Mouse (Mus musculus) heart, embryonic 14.5 days (tissue): ENCODE measurements around the gene Tbcel. TPM values are rescaled to one million over a fixed set of nuclear protein-coding genes. Genes with fewer than 3 reads are reported as not detected.

ENCODE experiments used
- ATAC-seq: fragments of 200-750 bp; cut with Nextera tagmentation; 2 replicates; pipeline ENCODE4 v1.8.0; 2017; ENCODE audit warnings: low read depth, moderate TSS enrichment; ENCODE audit not compliant: insufficient number of reproducible peaks, insufficient read depth, low FRiP score
- H3K27ac ChIP-seq, 2 experiments: fragments of 200-500 bp in 1 of 2; fragments of 300-500 bp in 1 of 2; sonication (generic) in 1 of 2; replicated peaks in 1 of 2; 2 replicates each; pipeline ENCODE4 v1.5.1; 2012 to 2014; ENCODE audit warnings: low read depth in 2 of 2, low read length in 2 of 2, control low read depth in 1 of 2, mild to moderate bottlenecking in 1 of 2, mixed read lengths in 1 of 2; ENCODE audit not compliant: control insufficient read depth in 1 of 2, insufficient read depth in 1 of 2
- H3K27me3 ChIP-seq: fragments of 300-500 bp; sonication (generic); 2 replicates; pipeline ENCODE4 v1.6.1; 2014; ENCODE audit warnings: mild to moderate bottlenecking, low read length, control low read depth; ENCODE audit not compliant: control insufficient read depth, insufficient read depth
- H3K36me3 ChIP-seq: fragments of 300-500 bp; sonication (generic); 2 replicates; pipeline ENCODE4 v1.6.1; 2014; ENCODE audit warnings: mild to moderate bottlenecking, control low read depth, low read length, mixed read lengths; ENCODE audit not compliant: control insufficient read depth, insufficient read depth
- H3K4me1 ChIP-seq, 2 experiments: fragments of 200-500 bp in 1 of 2; fragments of 300-500 bp in 1 of 2; sonication (generic) in 1 of 2; 2 replicates each; pipeline ENCODE4 v1.6.1; 2012 to 2014; ENCODE audit warnings: low read length in 2 of 2, control low read depth in 1 of 2, mixed read lengths in 1 of 2; ENCODE audit not compliant: control insufficient read depth in 2 of 2, insufficient read depth in 2 of 2
- H3K4me2 ChIP-seq: fragments of 300-500 bp; sonication (generic); 2 replicates; pipeline ENCODE4 v1.6.1; 2014; ENCODE audit warnings: mild to moderate bottlenecking, low read length
- H3K4me3 ChIP-seq, 2 experiments: fragments of 200-500 bp in 1 of 2; fragments of 300-500 bp in 1 of 2; sonication (generic) in 1 of 2; 2 replicates each; pipeline ENCODE4 v1.5.1; 2012 to 2014; ENCODE audit warnings: low read length in 2 of 2, mild to moderate bottlenecking in 2 of 2, control low read depth in 1 of 2, low read depth in 1 of 2, moderate library complexity in 1 of 2; ENCODE audit not compliant: control insufficient read depth in 1 of 2, insufficient read depth in 1 of 2
- H3K9ac ChIP-seq: fragments of 300-500 bp; sonication (generic); 2 replicates; pipeline ENCODE4 v1.6.1; 2014; ENCODE audit warnings: mild to moderate bottlenecking, low read length
- H3K9me3 ChIP-seq: fragments of 300-500 bp; sonication (generic); 2 replicates; pipeline ENCODE4 v1.6.1; 2016; ENCODE audit warnings: low read length, control low read depth; ENCODE audit not compliant: control insufficient read depth
- WGBS: fragments of 180-500 bp; shearing (Covaris S2); extraction: QIAGEN DNeasy Blood & Tissue Kit; methylation state at CpG from one replicate; pipeline ENCODE4 v1.1.7; 2014; 5-methylcytosine and 5-hydroxymethylcytosine counted together
- polyA plus RNA-seq: library from polyadenylated mRNA; unstranded; fragments of >200 nt; fragmentation: Nextera tagmentation; extraction: Ambion mirVana; gene quantifications from 2 replicates; pipeline ENCODE4 v1.2.1, GENCODE M21; 2014

Gene Tbcel
- polyA plus RNA-seq, 1 experiment from 2014 or later = 3.8 TPM

DNA sequence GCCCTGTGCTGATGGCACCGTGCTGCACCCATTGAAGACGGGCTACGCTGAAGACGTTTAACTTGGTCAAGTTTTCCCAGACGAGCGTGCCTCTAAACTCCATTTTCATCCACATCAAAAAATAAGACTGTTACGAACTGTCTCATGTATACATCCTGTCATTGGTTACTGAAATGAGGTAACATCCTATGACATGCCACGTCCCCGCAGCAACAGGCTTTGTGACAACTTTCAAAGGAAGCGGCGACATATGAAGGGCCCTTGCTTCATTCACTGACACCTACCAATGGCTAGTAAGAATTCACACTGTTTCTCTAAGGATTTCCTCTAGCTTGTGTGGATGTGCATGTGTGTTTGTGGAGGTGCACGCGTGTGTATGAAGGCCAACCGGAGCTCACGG lies 38.3 kb downstream of the Tbcel start:
- Histone ChIP-seq H3K36me3 (no peaks in the 10 kb centered on the region), H3K9ac (no peak overlapping the region), H3K4me3 (no peak overlapping the region), H3K27me3 (peaks cover 50% of the 10 kb centered on the region), H3K27ac (no peak overlapping the region), H3K4me2 (no peak overlapping the region), H3K4me1 (peaks cover 5 to 13% of the 10 kb centered on the region in 2 experiments; a peak in 3 of 4 replicates), H3K9me3 (no peaks in the 10 kb centered on the region)
- ATAC-seq = no peak
- WGBS = 94% methylated on average over 15 of the region's 15 CpGs

DNA sequence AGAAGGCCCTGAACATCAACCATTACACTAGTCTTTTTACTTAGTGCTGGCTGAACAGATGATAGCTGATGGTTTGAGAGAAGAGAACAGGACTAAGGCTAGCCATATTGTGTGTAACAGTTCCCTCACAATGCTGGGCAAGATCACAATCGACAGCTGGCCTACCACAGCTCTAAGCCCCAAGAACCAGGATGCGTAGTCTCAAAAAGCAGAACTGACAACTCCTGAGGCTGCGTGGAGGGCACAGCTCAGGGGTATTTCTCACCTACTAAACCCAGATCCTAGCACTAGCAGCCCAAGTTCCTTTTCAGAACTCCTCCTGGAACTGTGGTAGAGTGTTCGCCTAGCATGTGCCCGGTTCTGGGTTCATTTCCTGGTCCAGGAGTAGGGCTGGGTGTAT lies 39.2 kb downstream of the Tbcel start:
- 90% methylated on average over 5 of the region's 5 CpGs for WGBS
- peaks cover 7 to 18% of the 10 kb centered on the region in 2 experiments for H3K4me1 ChIP-seq
- no peak for ATAC-seq
- H3K4me3 ChIP-seq = no peak overlapping the region
- H3K9me3 ChIP-seq = no peaks in the 10 kb centered on the region
- H3K27ac ChIP-seq = no peak overlapping the region
- no peak overlapping the region for H3K9ac ChIP-seq
- H3K36me3 ChIP-seq = no peaks in the 10 kb centered on the region
- peaks cover 45% of the 10 kb centered on the region for H3K27me3 ChIP-seq
- no peak overlapping the region for H3K4me2 ChIP-seq

DNA sequence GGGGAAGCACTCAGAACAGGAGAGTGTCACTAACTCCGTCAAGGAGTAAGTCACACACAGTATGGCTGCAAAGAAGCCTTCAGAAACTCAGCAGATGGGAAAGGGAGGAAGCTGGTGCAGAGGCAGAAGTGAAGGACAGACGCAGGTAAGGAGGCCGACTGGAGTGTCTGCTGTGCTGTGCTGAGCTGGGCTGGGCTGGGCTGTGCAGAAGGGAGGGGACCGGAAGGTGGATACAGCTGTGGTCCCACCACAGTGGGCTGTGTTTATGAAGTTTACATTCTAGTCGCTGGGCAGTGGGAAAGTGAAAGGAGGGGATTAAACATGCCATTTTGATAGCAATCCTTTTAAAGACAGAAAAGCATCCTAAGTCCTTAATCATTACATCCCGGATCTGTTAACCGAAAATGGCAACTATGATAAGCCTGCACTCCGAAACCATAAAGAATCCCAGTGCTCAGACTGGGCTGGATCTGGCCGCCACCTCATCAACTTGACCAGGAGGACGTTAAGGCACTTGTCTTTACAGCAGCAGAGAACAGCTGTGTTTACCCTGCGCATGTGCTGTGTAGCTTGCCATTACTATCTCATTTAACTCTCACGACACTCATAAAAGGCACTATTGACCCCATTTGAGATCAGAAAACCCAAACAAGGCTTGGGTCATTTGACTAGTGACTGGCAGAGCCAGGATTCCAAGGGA lies 40.3 kb downstream of the Tbcel start:
- H3K4me2 ChIP-seq = no peak overlapping the region
- no peak overlapping the region for H3K4me3 ChIP-seq
- H3K27me3 ChIP-seq = peaks cover 43% of the 10 kb centered on the region
- no peaks in the 10 kb centered on the region for H3K9me3 ChIP-seq
- H3K4me1 ChIP-seq = peaks cover 8 to 22% of the 10 kb centered on the region in 2 experiments
- ATAC-seq = no peak
- WGBS = 83% methylated on average over 12 of the region's 12 CpGs
- H3K27ac ChIP-seq = no peak overlapping the region
- no peak overlapping the region for H3K9ac ChIP-seq
- H3K36me3 ChIP-seq = no peaks in the 10 kb centered on the region

DNA sequence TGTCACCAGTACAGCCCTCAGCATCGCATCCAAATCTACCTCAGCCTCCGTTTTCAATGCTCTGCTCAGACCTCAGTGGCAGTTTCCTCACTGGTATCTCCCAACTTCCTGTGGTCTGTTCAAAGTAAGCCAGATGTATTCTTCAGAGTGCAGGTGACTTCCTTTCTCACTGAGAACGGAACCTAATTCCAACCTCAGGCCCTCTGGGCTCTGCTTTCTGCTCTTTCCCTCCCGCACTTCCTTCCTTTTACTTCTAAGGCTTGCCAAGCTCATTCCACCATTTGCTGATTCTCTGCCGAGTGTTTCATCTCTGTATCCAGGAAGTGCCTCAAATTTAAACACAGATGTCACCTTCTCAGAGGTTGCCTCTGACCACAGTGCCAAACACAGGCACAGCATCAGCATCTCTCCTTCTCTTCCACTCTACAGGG lies 41.9 kb downstream of the Tbcel start:
- H3K27me3 ChIP-seq = peaks cover 47% of the 10 kb centered on the region
- peaks cover 11 to 28% of the 10 kb centered on the region in 2 experiments for H3K4me1 ChIP-seq
- no peak overlapping the region for H3K9ac ChIP-seq
- no peak overlapping the region for H3K27ac ChIP-seq
- no peaks in the 10 kb centered on the region for H3K36me3 ChIP-seq
- H3K4me3 ChIP-seq = no peak overlapping the region
- H3K9me3 ChIP-seq = no peaks in the 10 kb centered on the region
- H3K4me2 ChIP-seq = no peak overlapping the region
- no peak for ATAC-seq
- WGBS = 66% methylated on average over 5 of the region's 5 CpGs

DNA sequence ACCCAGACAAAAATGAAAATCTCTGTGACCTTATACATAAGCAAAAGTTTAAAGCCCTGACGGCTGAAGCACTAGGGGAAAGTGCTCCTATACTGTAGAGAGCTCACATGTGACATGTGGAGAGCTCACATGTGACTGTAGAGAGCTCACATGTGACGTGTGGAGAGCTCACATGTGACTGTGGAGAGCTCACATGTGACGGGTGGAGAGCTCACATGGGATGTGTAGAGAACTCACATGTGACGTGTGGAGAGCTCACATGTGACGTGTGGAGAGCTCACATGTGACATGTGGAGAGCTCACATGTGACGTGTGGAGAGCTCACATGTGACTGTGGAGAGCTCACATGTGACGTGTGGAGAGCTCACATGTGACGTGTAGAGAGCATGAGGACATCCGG lies 43.4 kb downstream of the Tbcel start:
- no peak overlapping the region for H3K27ac ChIP-seq
- peaks cover 11 to 28% of the 10 kb centered on the region in 2 experiments for H3K4me1 ChIP-seq
- peaks cover 56% of the 10 kb centered on the region for H3K27me3 ChIP-seq

DNA sequence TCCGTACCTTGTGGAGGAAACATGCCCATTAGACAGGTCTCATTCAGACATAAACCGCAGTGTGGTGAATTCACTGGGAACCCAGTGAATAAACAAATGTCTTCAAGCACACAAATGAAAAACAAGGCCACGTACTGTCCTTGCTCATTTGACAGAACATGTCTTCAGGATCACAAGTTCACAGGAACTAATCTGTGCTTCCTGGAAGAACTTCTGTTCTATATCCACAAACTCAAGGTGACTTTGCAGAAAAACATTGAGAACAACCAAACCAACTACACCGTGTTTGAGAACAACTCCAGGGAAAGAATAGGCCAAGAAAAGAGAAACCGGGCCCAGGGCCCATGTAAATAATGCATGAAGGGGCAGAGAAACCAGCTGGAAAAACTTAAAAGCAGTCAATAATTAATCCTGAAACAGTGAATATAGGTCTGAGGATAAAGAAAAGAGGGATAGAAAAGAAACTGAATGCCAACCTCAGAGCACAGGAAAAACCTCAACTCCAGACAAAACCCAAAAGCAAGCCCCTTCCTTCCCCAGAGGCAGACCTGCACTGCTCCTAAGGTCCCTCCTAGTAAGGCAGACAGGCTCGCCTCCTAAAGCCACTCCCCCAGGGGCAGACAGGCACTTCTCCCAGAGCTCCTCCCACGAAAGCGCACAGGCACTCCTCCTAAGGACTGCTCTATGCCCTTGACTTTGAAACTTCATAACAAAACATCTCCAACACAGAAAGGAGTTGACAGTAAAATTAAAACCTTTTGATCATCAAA lies 44.2 kb downstream of the Tbcel start:
- Histone ChIP-seq H3K4me3 (no peak overlapping the region), H3K27ac (no peak overlapping the region), H3K9ac (no peak overlapping the region), H3K4me1 (peaks cover 11 to 28% of the 10 kb centered on the region in 2 experiments), H3K27me3 (peaks cover 61% of the 10 kb centered on the region), H3K4me2 (no peak overlapping the region), H3K36me3 (no peaks in the 10 kb centered on the region), H3K9me3 (no peaks in the 10 kb centered on the region)
- peak; percentile 60; the same call in 1 of the 2 replicates for ATAC-seq
- 52% methylated on average over 8 of the region's 8 CpGs for WGBS

More for the DNA sequence above, 43.4 kb downstream of the Tbcel start:
- Histone ChIP-seq H3K4me3 (no peak overlapping the region), H3K36me3 (no peaks in the 10 kb centered on the region), H3K9ac (no peak overlapping the region), H3K4me2 (no peak overlapping the region), H3K9me3 (no peaks in the 10 kb centered on the region)
- 92% methylated on average over 9 of the region's 9 CpGs for WGBS
- no peak for ATAC-seq

DNA sequence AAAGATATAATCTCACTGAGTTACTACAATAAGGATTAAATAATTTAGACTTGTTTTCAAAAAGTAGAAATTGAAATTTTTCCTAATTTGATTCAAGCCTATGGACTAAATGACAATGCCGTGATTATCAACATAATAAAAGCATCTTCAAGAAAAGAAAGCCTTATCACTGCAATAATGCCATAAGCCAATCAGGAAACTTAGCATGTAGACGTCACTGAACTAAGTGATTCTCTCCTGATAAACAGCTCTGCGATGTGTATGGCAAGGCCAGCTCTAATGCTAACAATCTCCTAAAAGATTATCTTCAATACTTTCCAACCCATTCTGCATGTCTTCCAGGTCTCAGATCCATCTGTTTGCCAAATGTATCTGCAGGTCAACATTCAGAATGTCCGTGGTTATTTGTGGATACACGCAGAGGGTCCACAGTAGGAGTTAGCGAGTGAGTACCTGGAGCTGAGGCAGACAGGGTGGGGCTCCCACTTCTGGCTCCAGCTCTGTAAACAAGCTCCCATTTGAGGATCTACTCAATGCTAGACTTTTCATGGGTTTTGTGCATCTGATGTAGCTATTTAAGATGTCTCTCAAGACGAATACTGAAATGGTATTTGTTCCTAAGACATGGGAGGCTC lies 44.9 kb downstream of the Tbcel start:
- WGBS = 73% methylated on average over 7 of the region's 7 CpGs
- no peaks in the 10 kb centered on the region for H3K9me3 ChIP-seq
- peaks cover 65% of the 10 kb centered on the region for H3K27me3 ChIP-seq
- no peak for ATAC-seq
- H3K4me1 ChIP-seq = peaks cover 11 to 28% of the 10 kb centered on the region in 2 experiments
- no peaks in the 10 kb centered on the region for H3K36me3 ChIP-seq
- H3K9ac ChIP-seq = no peak overlapping the region
- no peak overlapping the region for H3K27ac ChIP-seq
- no peak overlapping the region for H3K4me3 ChIP-seq
- H3K4me2 ChIP-seq = no peak overlapping the region
